Mouse (Mus musculus) midbrain, embryonic 14.5 days (tissue): ENCODE results near the gene Atxn1. TPM values are rescaled to one million over a fixed set of nuclear protein-coding genes. Genes with fewer than 3 reads are reported as not detected.

Experiments used
- ATAC-seq: fragments of 200-750 bp; cut with Nextera tagmentation; 2 replicates; pipeline ENCODE4 v1.8.0; 2017; ENCODE audit warnings: moderate number of reproducible peaks, moderate library complexity; ENCODE audit not compliant: low FRiP score, low TSS enrichment
- DNase-seq: peaks from one replicate; pipeline ENCODE4 v3.0.0-alpha.2; 2015
- H3K27ac ChIP-seq: fragments of 300-500 bp; sonication (generic); replicated peaks from 2 replicates; pipeline ENCODE4 v1.5.1; 2014; ENCODE audit warnings: mild to moderate bottlenecking, low read depth, low read length, moderate library complexity
- H3K27me3 ChIP-seq: fragments of 300-500 bp; sonication (generic); 2 replicates; pipeline ENCODE4 v1.6.1; 2014; ENCODE audit warnings: low read length, control low read depth, mixed read lengths; ENCODE audit not compliant: control insufficient read depth, insufficient read depth
- H3K36me3 ChIP-seq: fragments of 300-500 bp; sonication (generic); 2 replicates; pipeline ENCODE4 v1.6.1; 2014; ENCODE audit warnings: low read length, control low read depth; ENCODE audit not compliant: control insufficient read depth, insufficient read depth
- H3K4me1 ChIP-seq: fragments of 300-500 bp; sonication (generic); 2 replicates; pipeline ENCODE4 v1.6.1; 2014; ENCODE audit warnings: mild to moderate bottlenecking, antibody characterized with exemption, low read length, control low read depth; ENCODE audit not compliant: control insufficient read depth, insufficient read depth
- H3K4me2 ChIP-seq: fragments of 300-500 bp; sonication (generic); 2 replicates; pipeline ENCODE4 v1.6.1; 2014; ENCODE audit warnings: mild to moderate bottlenecking, low read length, moderate library complexity
- H3K4me3 ChIP-seq: fragments of 300-500 bp; sonication (generic); replicated peaks from 2 replicates; pipeline ENCODE4 v1.5.1; 2014; ENCODE audit warnings: low read depth, low read length
- H3K9ac ChIP-seq: fragments of 300-500 bp; sonication (generic); replicated peaks from 2 replicates; pipeline ENCODE4 v1.6.1; 2014; ENCODE audit warnings: mild to moderate bottlenecking, low read length, moderate library complexity
- H3K9me3 ChIP-seq: fragments of 300-500 bp; sonication (generic); 2 replicates; pipeline ENCODE4 v1.6.1; 2016; ENCODE audit warnings: low read length, control low read depth, mixed read lengths; ENCODE audit not compliant: control insufficient read depth
- WGBS: fragments of 180-500 bp; shearing (Covaris S2); extraction: QIAGEN DNeasy Blood & Tissue Kit; methylation state at CpG from one replicate; pipeline ENCODE4 v1.1.7; 2014; 5-methylcytosine and 5-hydroxymethylcytosine counted together
- polyA plus RNA-seq: library from polyadenylated mRNA; unstranded; fragments of >200 nt; fragmentation: Nextera tagmentation; extraction: Ambion mirVana; gene quantifications from 2 replicates; pipeline ENCODE4 v1.2.1, GENCODE M21; 2014

Gene Atxn1
- polyA plus RNA-seq, 1 experiment from 2014 or later, result 7.3 TPM

- Histone ChIP-seq H3K4me2 (no peak overlapping the region), H3K9me3 (no peaks in the 10 kb centered on the region), H3K4me3 (no peak overlapping the region), H3K27ac (no peak overlapping the region), H3K27me3 (no peaks in the 10 kb centered on the region), H3K4me1 (no peaks in the 10 kb centered on the region), H3K36me3 (peaks cover 7% of the 10 kb centered on the region), H3K9ac (no peak overlapping the region)
- ATAC-seq (no peak), DNase-seq (no peak)
- 78% methylated on average over 3 of the region's 3 CpGs for WGBS
Observed at GRCm38 (mm10) chr13:45793796-45794195, 171.0 kb downstream of the Atxn1 start.

GRCm38 (mm10) chr13:45786409-45786808, 178.4 kb downstream of the Atxn1 start:
- Histone ChIP-seq H3K9me3 (no peaks in the 10 kb centered on the region), H3K27me3 (no peaks in the 10 kb centered on the region), H3K4me1 (no peaks in the 10 kb centered on the region), H3K4me3 (no peak overlapping the region), H3K27ac (no peak overlapping the region), H3K4me2 (no peak overlapping the region), H3K9ac (no peak overlapping the region), H3K36me3 (no peaks in the 10 kb centered on the region)
- DNase-seq (no peak), ATAC-seq (no peak)
- 78% methylated on average over 7 of the region's 7 CpGs for WGBS

- DNase-seq, result no peak
- H3K9ac ChIP-seq, result no peak overlapping the region
- no peak for ATAC-seq
- no peaks in the 10 kb centered on the region for H3K27me3 ChIP-seq
- no peaks in the 10 kb centered on the region for H3K4me1 ChIP-seq
- H3K36me3 ChIP-seq, result no peaks in the 10 kb centered on the region
- H3K27ac ChIP-seq, result no peak overlapping the region
- WGBS, result 75% methylated on average over 10 of the region's 10 CpGs
- H3K9me3 ChIP-seq, result no peaks in the 10 kb centered on the region
- H3K4me3 ChIP-seq, result no peak overlapping the region
- H3K4me2 ChIP-seq, result no peak overlapping the region
Observed at GRCm38 (mm10) chr13:45783681-45784080, 181.1 kb downstream of the Atxn1 start.

GRCm38 (mm10) chr13:45778750-45779149, 186.1 kb downstream of the Atxn1 start:
- Histone ChIP-seq H3K4me2 (no peak overlapping the region), H3K9ac (no peak overlapping the region), H3K27me3 (no peaks in the 10 kb centered on the region), H3K27ac (no peak overlapping the region), H3K9me3 (no peaks in the 10 kb centered on the region), H3K4me3 (no peak overlapping the region), H3K4me1 (no peaks in the 10 kb centered on the region), H3K36me3 (no peaks in the 10 kb centered on the region)
- 90% methylated on average over 5 of the region's 5 CpGs for WGBS
- DNase-seq, result no peak
- no peak for ATAC-seq

- no peaks in the 10 kb centered on the region for H3K27me3 ChIP-seq
- H3K27ac ChIP-seq, result 0 out of 2 replicates have a peak overlapping the region, but pooled peaks have one; percentile 46
- no peak overlapping the region for H3K4me3 ChIP-seq
- ATAC-seq, result no peak
- H3K9ac ChIP-seq, result no peak overlapping the region
- H3K4me2 ChIP-seq, result no peak overlapping the region
- H3K4me1 ChIP-seq, result no peaks in the 10 kb centered on the region
- WGBS, result 50% methylated on average over 9 of the region's 9 CpGs
- peak; percentile 17 for DNase-seq
- no peaks in the 10 kb centered on the region for H3K9me3 ChIP-seq
- H3K36me3 ChIP-seq, result no peaks in the 10 kb centered on the region
Observed at GRCm38 (mm10) chr13:45778171-45778570, 186.6 kb downstream of the Atxn1 start.

- H3K9ac ChIP-seq, result no peak overlapping the region
Observed at GRCm38 (mm10) chr13:45775516-45775915, 189.3 kb downstream of the Atxn1 start.

GRCm38 (mm10) chr13:45773381-45774168, 191.2 kb downstream of the Atxn1 start:
- H3K9me3 ChIP-seq, result no peaks in the 10 kb centered on the region
- H3K36me3 ChIP-seq, result no peaks in the 10 kb centered on the region
- DNase-seq, result peak; percentile 46
- H3K27me3 ChIP-seq, result no peaks in the 10 kb centered on the region
- no peak for ATAC-seq
- no peaks in the 10 kb centered on the region for H3K4me1 ChIP-seq
- 59% methylated on average over 21 of the region's 21 CpGs for WGBS
- no peak overlapping the region for H3K4me3 ChIP-seq
- peak overlapping the region; percentile 60 for H3K27ac ChIP-seq
- H3K4me2 ChIP-seq, result 0 out of 2 replicates have a peak overlapping the region, but pooled peaks have one; percentile 6
- no peak overlapping the region for H3K9ac ChIP-seq

More at GRCm38 (mm10) chr13:45775516-45775915, 189.3 kb downstream of the Atxn1 start:
- ATAC-seq (no peak), DNase-seq (no peak)
- H3K27ac ChIP-seq, result no peak overlapping the region
- H3K36me3 ChIP-seq, result no peaks in the 10 kb centered on the region
- no peaks in the 10 kb centered on the region for H3K9me3 ChIP-seq
- 100% methylated on average over 1 of the region's 1 CpGs for WGBS
- no peaks in the 10 kb centered on the region for H3K27me3 ChIP-seq
- no peak overlapping the region for H3K4me2 ChIP-seq
- H3K4me3 ChIP-seq, result no peak overlapping the region
- H3K4me1 ChIP-seq, result no peaks in the 10 kb centered on the region

- ATAC-seq, result no peak
- no peak overlapping the region for H3K4me3 ChIP-seq
- H3K4me1 ChIP-seq, result no peaks in the 10 kb centered on the region
- no peak for DNase-seq
- WGBS, result 93% methylated on average over 11 of the region's 11 CpGs
- no peaks in the 10 kb centered on the region for H3K36me3 ChIP-seq
- H3K27me3 ChIP-seq, result no peaks in the 10 kb centered on the region
- no peaks in the 10 kb centered on the region for H3K9me3 ChIP-seq
- H3K27ac ChIP-seq, result no peak overlapping the region
- no peak overlapping the region for H3K4me2 ChIP-seq
- H3K9ac ChIP-seq, result no peak overlapping the region
Observed at GRCm38 (mm10) chr13:45769757-45770156, 195.1 kb downstream of the Atxn1 start.

- no peak for DNase-seq
- Histone ChIP-seq H3K36me3 (no peaks in the 10 kb centered on the region), H3K27ac (no peak overlapping the region), H3K27me3 (no peaks in the 10 kb centered on the region), H3K9ac (no peak overlapping the region), H3K4me3 (no peak overlapping the region), H3K4me1 (no peaks in the 10 kb centered on the region), H3K9me3 (no peaks in the 10 kb centered on the region), H3K4me2 (no peak overlapping the region)
- ATAC-seq, result no peak
- WGBS, result 85% methylated on average over 3 of the region's 3 CpGs
Observed at GRCm38 (mm10) chr13:45768250-45768649, 196.6 kb downstream of the Atxn1 start.
